Mouse (Mus musculus) 3T3-L1 (cell line): Measurements from ENCODE around the gene Dnajb1.
"Not testable (repeated sequence)": the region's sequence is repeated elsewhere in the genome, so short reads cannot be mapped to it uniquely, and the experiment has no call there.

Source experiments
- DNase-seq: peaks from one replicate; pipeline ENCODE4 v3.0.0-alpha.2; 2015; ENCODE audit warnings: low read depth, low spot score

Gene Dnajb1

GRCm38 (mm10) chr8:83607661-83608397, at the start of gene Dnajb1, which contains the start of gene Tecr:
Gene Dnajb1 (plus strand): TSS chr8:83608193.
Gene Tecr (minus strand): TSS chr8:83607971.
- DNase-seq: peak; percentile 99

- DNase-seq: no peak
Observed at GRCm38 (mm10) chr8:83562669-83563068, 45.3 kb upstream of the Dnajb1 start.

GRCm38 (mm10) chr8:83563246-83563645, 44.7 kb upstream of the Dnajb1 start:
- no peak for DNase-seq

- DNase-seq: no peak
Observed at GRCm38 (mm10) chr8:83565731-83566375, 42.1 kb upstream of the Dnajb1 start.

GRCm38 (mm10) chr8:83566469-83567395, 41.3 kb upstream of the Dnajb1 start, which contains the start of gene Ndufb7:
Gene Ndufb7 (plus strand): TSS chr8:83566671.
- peak; percentile 92 for DNase-seq

- no peak for DNase-seq
Observed at GRCm38 (mm10) chr8:83567668-83568067, 40.3 kb upstream of the Dnajb1 start.

- no peak for DNase-seq
Observed at GRCm38 (mm10) chr8:83568128-83568527, 39.9 kb upstream of the Dnajb1 start.

- DNase-seq: no peak
Observed at GRCm38 (mm10) chr8:83568755-83569154, 39.2 kb upstream of the Dnajb1 start.

GRCm38 (mm10) chr8:83569165-83569564, 38.8 kb upstream of the Dnajb1 start:
- DNase-seq: no peak

GRCm38 (mm10) chr8:83570272-83571000, 37.6 kb upstream of the Dnajb1 start:
- DNase-seq: no peak

GRCm38 (mm10) chr8:83571001-83571340, 37.0 kb upstream of the Dnajb1 start:
- not testable (repeated sequence) for DNase-seq

GRCm38 (mm10) chr8:83571791-83572190, 36.2 kb upstream of the Dnajb1 start:
- no peak for DNase-seq

- no peak for DNase-seq
Observed at GRCm38 (mm10) chr8:83572246-83572812, 35.7 kb upstream of the Dnajb1 start.

- no peak for DNase-seq
Observed at GRCm38 (mm10) chr8:83573140-83573875, 34.7 kb upstream of the Dnajb1 start.

- no peak for DNase-seq
Observed at GRCm38 (mm10) chr8:83574631-83575315, 33.2 kb upstream of the Dnajb1 start.

GRCm38 (mm10) chr8:83575561-83576515, 32.2 kb upstream of the Dnajb1 start:
- DNase-seq: no peak

- no peak for DNase-seq
Observed at GRCm38 (mm10) chr8:83576516-83576895, 31.5 kb upstream of the Dnajb1 start.

GRCm38 (mm10) chr8:83576921-83577320, 31.1 kb upstream of the Dnajb1 start:
- no peak for DNase-seq

- no peak for DNase-seq
Observed at GRCm38 (mm10) chr8:83577384-83577791, 30.6 kb upstream of the Dnajb1 start.
